Mouse (Mus musculus): ENCODE measurements at regions not wholly inside any gene's neighbourhood (a gene's known extent, or its start where the extent isn't known, plus 50 kb on each side); places are given as distances from the start of the nearest gene placed in this dataset.

- TF ChIP-seq CTCF (IDR thresholded peaks at IDR 0.05; ENCODE audit: borderline replicate concordance, control insufficient read depth, extremely low read depth, insufficient read depth, low read length, poor library complexity) (no peak), POLR2A (IDR thresholded peaks at IDR 0.05; ENCODE audit: control insufficient read depth, extremely low read depth, insufficient read depth, low read length, poor library complexity) (no peak)
Observed at GRCm38 (mm10) chr13:53875546-53875945, 180.0 kb downstream of the Drd1 start.

All from thymus, adult 2 months (tissue).